Mouse (Mus musculus): ENCODE measurements around the gene Naglu.
A peak's percentile ranks its signal among the peaks of the same experiment; 100 is the strongest.

Naglu gene

DNA sequence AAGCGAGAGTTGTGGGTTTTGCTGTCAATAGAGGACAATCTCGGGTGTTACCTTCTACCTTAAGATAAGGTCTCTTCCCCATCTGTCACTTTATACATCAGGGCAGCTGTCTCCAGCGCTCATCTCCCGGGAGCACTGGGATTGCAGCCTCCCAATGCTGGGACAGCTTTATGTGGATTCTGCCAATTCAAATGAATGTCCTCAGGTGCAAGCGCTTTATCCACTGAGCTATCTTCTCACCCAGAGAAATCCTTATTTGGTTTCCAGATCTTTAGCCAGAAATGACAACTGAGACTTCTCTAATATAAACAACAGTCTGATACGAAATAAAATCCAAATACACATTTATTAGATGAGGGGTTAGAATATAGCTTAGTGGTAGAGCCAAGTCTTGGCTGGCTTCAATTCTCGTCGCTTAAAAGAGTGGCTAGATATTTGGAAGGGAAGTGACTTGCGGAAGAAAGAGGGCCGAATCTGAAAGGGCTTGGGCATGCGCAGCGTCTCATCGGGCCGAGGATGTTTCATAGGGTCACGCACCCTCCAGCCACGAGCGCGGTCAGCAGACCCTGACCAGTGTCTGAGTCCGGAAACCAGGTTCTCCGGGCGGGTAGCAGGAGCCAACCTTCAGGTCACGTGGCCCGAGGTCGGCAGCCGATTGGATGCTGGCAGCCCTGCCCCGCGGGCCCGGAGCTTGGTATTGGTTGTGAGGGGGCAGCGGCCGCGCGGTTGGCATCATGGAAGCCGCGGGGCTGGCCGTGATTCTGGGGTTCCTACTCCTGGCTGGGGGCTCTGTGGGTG lies at the start of gene Naglu:
Naglu (plus strand) TSS at position 622 of the 798 bp plus-strand sequence.
- peak; percentile 96 to 97 for DNase-seq

DNA sequence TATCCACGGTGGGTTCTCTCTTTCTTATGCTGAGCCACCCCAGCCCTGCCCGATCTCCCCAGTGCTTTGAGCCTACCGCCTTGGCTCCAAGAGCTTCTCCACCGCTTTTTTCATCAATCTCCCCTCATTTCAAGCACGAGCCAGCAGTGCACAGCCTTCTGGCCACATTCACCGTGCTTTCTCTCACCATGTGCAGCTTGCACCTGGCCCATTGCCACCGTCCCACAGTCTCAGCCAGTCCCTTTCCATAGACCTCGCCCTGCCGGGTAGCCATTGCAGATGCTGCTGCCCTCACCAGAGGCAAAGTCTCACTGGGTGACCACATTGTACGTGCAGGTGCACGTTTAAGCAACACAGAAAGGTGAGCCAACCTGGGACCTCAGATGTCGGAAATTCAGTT lies 46.4 kb upstream of the Naglu start:
- no peak for DNase-seq

DNA sequence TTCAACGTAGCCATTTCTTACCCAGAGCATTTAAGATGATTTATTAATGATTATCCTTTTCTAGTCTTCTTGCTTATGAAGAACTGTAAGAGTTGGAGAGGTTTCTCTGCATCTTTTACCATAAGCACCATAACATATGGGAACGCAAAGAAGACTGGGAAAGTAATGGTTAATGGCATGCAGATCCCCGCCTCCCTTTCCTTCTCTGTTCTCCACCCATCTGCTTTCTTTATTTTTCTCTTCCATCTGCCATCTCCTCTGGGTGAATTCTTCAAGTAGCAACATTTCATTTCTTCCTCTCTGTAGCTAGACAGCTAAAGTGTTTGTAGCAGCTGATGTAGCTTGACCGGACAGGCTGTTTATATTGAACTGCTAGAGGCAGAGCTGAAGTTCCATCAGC lies 45.8 kb upstream of the Naglu start:
- DNase-seq = no peak

DNA sequence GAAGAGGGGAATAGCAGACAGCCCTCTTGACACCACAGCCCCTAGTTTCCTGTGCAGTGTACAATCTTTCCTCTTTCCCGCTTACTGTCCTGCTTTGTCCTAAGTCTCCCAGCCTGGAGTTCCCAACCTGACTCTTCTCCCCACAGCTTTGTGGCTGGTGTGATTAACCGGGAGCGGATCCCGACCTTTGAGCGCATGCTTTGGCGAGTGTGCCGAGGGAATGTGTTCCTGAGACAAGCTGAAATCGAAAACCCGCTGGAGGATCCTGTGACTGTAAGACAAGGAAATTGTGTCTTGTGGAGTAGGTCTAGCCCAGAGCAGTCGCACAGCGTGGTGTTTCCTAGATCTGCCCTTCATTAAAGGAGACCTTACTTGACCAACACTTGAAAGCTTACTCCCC lies 42.7 kb upstream of the Naglu start:
- DNase-seq = no peak

DNA sequence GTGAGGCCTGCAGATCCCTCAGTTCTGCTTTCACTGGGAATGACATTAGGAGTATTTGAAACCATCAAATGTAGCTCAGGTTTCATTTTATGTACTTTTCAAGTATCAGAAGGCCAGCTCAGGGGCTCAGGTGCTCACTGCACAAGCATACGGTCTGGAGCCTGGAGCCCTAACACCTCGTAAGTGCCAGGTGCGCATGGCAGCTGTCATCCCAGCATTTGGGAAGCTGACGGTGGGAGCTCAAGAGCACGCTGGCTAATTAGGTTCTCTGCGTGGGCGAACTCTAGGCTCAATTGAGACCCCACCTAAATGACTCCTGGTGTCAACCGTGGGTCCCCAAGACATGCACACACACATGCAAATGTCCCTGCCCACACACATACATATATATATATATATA lies 40.5 kb upstream of the Naglu start:
- no peak for DNase-seq

DNA sequence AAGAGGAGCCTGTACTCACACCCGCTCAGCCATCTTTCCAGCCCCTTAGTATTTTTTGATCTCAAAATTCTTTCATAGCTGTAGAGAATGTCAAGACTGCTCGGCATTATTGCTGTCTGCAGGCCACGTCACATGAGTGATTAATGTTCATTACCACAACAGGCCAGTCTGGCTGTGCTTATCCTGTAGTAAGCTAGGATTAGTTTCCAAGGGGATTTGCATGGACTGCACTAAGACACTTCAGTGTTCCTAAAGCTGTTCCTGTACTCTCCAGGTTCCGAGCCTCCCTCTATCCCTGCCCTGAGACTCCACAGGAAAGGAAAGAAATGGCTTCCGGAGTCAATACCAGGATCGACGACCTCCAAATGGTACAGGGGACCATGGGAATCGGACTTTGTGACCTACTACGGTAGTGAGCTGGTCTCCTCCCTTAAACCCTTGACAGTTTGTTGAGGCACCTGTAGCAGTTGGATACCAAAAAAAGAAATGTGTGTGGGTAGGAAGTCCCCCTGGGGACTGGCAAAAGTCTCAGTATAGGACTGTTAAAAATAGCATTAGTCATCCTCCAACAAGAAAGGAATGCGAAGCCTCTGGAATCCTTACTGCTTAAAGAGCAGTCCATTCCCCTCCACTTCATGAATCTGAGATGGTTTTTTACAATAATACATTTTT lies 39.5 kb upstream of the Naglu start:
- DNase-seq = no peak

DNA sequence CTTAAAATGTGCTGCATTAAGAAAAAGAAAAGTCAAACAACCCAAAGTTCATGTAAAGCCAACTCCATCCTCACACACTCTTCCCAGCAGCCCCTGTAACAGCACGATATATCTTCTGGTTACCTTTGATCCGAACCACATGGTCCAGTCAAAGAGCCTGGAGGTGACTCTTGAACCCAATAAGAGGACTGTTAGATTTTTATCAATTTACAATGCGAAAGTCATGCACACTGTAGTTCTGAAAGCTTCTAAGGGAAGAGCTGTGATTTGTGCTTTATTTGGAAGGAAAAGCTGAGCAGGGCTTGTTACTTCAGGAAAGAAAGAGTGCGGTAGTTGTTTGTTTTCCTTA lies 39.0 kb upstream of the Naglu start:
- no peak for DNase-seq

DNA sequence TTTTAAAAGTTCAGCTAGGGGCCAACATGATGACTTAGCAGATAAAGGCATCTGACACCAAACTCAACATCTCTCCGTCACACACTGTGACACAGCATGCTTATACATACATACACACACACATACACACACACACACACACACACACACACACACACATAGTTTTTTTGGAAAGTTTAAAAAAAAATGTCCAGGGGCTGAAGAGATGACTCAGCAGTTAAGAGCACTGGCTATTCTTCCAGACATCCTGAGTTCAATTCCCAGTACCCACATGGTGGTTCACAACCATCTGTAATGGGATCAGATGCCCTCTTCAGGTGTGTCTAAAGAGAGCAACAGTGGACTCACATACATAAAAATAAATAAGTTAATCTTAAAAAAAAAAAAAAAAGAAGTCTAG lies 38.3 kb upstream of the Naglu start:
- DNase-seq = no peak

DNA sequence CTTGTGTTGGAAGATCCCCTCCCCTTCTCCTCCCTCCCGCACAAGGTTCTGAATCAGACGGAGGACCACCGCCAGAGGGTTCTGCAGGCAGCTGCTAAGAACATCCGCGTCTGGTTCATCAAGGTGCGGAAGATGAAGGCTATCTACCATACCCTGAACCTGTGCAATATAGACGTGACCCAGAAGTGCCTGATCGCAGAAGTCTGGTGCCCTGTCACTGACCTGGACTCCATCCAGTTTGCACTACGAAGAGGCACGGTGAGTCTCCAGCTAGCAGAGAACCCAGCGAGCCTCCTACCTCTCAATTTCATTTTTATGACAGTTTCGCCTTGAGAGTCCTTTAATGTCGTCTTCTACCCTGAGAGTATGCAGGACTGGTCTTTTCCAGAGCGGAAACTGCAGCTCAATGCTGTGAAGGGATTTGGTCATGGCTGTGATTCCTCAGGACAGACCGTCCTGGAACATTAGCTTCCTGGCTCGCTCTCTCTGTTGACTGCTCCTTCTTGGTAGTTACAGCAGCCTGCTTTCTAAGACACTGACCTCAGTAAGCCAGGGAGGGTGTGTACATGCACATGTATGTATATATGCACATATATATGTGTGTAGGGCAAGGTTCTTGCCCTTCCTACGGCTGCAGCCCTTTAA lies 35.8 kb upstream of the Naglu start:
- no peak for DNase-seq

DNA sequence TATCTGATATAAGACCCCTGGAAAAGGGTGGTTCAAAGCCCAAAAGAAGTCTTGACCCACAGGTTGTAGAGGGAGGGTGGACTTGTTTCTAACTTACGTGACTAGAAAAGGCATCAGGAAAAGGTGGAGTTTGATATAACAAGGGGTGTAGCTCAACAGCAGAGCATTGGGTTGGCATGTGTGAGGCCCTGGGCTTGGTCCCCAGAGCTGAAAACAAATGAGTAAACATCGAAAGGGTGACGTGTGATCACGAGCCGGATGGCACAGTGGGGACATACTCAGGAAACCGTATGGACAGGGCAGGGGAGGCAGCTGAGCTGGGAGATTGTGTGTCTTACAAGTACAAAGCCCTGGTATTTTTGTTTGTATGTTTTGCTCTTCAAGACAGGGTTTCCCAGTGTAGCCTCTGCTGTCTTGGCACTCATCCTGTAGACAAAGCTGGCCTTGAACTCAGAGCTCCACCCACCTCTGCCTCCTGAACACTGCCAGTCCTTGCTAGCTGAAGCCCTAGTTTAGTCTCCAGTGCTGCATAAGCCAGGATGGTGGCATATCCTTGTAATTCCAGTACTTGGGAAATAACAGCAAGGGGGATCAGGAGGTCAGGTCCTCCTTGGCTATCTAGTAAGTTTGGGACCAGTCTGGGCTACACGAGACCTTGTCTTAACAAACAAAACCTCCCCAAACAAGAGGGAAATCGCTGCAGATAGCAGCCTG lies 35.0 kb upstream of the Naglu start:
- peak; percentile 40 to 62 for DNase-seq

DNA sequence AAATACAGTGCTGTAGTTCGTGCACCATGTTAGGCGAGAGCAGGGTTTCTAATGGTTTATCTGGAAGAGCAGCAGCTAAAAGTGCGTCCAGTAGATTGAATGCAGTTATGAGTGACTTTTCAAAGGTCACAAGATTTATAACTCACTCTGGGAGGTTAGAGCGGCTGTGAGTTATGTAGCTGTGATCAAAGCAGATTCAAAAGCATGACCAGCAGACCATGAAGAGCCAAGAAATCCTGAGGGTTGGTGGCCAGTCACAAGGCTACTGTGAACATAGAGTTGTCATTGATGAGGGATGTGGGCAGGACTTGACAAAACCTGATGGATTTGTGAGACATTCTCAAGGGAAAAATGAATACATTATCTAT lies 34.5 kb upstream of the Naglu start:
- DNase-seq = no peak

DNA sequence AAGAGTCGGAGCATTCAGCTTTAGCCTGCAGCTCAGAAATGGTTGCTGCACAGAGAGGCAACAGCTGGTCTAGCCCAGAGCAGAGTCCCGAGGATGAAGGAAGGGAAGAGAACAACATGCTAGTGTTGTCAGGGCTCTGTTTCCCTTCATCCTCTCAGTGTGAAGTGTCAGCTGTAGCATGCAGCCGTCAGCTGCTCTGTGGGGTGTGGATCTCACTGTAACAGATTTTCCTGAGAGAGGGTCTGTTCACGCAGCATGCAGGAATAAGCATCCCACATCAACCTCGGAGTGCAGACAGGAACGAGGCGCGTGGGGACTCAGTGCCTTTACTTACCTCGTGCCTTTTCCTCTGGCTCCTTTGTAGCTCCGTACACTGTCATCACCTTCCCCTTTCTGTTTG lies 32.0 kb upstream of the Naglu start:
- DNase-seq = no peak

DNA sequence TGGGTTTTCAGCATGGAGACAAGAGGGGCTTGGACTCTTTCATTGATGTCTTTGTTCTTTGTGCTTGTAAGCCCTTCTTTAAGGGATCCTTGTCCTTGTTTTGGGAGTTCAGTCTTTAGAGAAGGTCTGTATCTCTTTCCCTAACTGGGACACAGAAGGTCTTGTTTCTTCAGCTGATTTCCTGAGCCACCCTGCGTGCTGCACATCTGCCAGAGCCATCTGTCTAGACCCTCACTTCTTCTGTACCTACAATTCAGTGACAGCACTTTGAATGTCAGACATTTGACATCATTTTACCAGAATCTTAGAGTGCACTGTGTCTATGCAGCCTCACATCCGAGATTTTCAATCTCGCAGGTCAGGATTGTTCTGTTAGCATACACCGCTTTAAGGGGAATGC lies 24.0 kb upstream of the Naglu start:
- DNase-seq = no peak

DNA sequence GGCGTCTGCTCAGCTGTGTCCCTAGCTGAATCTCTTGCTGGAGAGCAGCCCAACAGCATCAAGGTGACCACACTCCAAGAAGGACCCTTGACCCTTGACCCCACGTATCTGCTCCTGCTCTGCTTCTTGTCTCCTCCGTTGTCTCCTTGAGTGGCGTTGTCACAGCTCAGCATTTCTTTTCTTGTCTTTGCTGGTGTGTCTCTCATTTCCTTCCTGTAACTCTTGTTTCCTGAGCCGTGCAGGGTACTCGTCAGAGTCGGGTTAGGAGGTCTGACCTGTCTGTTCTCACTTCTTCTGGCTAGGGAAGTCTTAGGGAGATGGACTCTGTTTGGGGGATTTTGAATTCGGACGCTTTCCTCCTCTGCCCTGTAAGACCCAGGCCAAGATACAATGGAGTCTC lies 23.4 kb upstream of the Naglu start:
- DNase-seq = no peak

DNA sequence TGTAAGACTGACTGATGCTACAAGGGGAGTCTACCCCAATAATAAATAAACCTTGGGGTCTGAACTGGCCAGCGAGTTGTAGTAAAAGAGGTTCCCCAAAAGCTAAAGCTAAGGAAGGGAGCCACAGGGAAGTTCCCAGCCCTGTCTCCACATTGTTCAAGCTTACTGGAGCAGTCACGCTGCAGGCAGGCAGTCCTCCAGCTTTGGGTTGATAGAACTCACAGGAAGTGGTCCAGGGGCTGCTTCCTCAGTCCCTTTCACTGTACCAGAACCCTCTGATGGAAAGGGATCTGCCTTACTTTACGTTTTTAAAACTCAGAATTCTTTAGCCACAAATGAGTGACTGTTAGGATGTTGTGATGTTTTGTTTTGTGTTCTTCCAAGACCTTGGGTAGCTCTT lies 22.3 kb upstream of the Naglu start:
- no peak for DNase-seq

DNA sequence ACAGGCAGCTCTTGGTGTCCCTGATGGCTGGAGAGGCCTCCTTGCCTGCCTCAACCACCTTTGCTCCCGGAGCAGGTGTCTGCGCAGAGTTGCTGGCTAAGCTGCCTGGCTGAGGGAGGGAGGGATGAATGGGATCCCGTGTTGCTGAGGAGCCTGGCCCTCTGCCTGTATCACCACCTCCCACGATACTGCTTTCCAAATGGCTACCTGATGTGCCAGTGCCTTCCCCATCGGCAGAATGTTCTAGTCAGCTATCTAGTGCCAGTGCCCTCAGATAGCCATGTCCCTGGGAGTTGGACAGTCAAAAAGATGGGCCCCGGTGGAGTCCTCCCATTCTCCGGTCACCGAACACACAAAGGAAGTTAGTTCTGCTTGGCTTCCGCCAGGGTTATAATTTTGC lies 19.5 kb upstream of the Naglu start:
- no peak for DNase-seq

DNA sequence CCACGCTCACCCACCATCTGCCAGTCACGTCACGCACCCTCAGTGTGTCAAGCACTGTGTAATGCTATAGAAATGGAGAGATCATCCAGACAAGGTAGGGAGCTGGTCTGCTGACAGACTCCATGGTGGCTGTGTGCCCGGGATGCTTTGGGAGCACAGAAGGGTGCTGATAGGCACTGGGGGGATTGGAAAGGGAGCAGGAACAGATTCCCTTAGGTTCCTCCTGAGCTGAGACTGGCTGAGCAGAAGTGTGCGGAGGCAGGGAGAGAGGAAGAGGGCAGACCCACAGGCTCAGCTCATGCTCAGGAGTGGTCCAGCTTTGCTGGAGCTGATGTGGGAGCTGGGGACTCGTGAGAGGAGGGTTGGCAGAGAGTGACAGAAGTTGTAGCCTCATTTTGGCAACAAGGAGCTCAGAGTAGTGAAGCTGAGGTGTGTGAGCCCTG lies 18.7 kb upstream of the Naglu start:
- no peak for DNase-seq

DNA sequence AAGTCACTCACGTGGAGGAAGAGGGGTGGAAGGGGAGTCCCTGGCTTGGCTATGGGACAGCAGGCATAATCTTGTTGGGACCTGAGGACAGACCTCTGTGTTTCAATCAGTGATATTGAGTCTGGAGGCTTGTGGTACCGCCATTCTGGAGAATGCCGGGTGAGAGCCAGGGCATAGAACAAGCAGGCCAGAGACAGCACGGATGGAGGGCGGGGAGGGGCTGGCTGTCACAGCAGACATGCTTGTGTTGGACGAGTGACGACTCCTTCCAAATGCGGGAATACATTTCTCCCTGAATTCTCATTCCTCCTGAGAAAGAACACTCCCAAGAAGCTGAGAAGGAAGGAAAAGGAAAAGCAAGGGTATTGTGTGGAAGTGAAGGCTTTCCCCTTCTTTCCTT lies 18.2 kb upstream of the Naglu start:
- no peak for DNase-seq

DNA sequence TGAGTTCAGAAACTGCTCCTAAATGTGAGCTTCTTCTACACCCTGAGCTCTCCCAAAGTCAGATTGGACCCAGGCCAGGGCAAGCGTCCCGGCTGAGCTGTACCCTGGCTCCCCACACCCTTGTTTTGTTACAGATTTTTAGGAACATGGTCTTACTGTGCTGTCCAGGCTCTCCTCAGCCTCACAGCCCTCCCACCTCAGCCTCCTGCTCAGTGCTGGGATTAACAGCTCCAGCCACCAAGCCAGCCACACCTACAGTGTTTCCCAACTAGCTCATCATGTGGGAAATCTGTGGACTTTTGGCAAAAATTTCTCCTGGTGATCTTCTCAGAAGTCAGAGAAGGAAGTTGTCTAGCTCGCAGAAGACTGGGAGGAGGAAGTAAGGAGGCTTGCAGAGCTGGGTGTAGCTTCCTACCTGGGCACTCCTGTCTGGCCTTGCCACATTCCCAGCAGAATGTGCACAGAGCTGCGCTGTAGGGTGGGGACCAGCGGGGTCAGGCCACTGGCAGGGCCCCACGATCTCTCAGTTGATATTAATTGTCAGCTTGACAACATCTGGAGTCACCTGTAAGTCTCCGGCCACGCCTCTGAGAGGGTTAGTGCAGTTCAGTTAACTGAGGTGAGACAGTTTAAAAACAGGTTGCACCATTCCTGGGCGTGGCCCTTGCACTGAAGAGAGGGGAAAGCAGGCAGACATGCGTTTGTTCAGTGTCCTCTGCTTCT lies 16.9 kb upstream of the Naglu start:
- peak; percentile 51 to 62 for DNase-seq

DNA sequence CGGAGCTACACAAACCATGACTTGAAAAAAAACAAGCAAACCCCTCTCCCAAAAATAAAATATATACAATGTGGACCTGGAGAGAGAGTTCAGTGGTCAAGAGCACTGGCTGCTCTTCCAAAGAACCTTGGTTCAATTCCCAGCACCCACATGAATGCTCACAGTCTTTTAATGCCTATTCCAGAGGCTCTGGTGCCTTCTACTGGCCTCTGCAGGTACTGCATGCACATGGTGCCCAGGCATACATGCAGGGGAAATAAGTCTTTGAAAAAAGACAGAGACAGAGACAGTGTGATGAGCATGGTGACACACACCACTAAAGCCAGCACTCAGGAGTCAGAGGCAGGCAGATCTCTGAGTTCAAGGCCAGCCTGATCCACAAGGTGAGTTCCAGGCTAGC lies 15.8 kb upstream of the Naglu start:
- no peak for DNase-seq

DNA sequence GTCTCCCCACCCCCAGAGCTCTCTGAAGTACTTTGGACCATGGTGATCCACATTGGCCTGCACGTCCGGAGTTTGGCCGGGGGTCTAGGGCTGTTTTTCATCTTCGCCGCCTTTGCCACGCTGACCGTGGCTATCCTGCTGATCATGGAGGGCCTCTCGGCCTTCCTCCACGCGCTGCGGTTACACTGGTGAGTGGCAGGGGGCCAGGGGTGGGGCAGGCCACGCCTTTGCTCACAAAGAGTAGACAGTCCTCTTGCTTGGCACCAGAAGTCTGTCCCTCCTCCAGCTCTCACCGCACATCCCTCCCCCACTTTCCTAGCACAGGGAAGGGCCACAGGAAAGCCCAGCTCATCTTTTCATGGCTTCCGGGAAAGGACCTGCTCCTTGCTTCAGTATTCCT lies 14.4 kb upstream of the Naglu start:
- DNase-seq = peak; percentile 50 to 58

DNA sequence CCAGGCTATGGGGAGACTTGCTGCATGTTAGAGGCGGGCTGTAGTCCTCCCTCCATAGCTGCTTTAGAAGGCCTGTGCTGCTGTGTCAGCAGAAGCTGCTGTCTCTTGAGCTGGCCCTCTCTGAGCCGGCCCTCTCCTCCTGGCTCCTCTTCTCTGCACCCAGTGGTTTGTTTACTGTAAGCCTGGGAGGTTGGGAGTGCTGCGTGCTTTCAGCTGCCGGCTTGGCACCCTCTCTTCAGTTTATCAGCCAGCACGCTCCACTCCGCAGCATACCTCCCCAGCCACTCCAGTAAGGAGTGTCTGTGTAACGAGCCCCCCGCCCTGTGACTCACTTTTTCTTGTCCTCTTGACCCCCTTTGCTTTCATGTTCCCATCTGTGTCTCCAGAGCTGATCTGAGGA lies 12.9 kb upstream of the Naglu start:
- peak; percentile 86 to 89 for DNase-seq

DNA sequence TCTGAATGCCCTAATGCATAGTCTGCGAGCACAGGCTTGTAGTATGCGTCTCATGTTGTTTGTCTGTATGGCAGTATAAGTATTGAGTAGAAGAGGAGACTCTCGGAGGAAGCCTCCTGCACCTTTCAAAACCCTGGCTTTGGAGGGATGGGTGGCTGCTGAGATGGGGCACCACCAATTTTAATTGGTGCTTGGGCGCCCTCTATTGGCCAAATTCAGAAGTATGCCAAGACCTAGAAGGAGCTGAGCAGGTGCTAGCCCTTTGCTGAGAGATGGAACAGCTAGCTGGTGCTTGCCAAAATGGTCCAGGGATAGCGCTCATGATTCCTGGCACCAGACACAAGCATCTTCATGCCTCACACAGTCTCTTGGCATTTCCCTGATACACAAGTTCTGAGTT lies 12.0 kb upstream of the Naglu start:
- DNase-seq = peak; percentile 86 to 90

Measured in lung, adult 18-20 months (tissue).